Mouse (Mus musculus) liver, embryonic 15.5 days (tissue): ENCODE results near the gene Thra. TPM values are rescaled to one million over a fixed set of nuclear protein-coding genes. Genes with fewer than 3 reads are reported as not detected.
"Not testable (repeated sequence)": the region's sequence is repeated elsewhere in the genome, so short reads cannot be mapped to it uniquely, and the experiment has no call there.

Experiments used
- ATAC-seq: fragments of 200-750 bp; cut with Nextera tagmentation; 2 replicates; pipeline ENCODE4 v1.8.0; 2017; ENCODE audit warnings: moderate number of reproducible peaks, mild to moderate bottlenecking, moderate library complexity; ENCODE audit not compliant: insufficient read depth
- H3K27ac ChIP-seq: fragments of 300-500 bp; sonication (generic); replicated peaks from 2 replicates; pipeline ENCODE4 v1.5.1; 2015; ENCODE audit warnings: mild to moderate bottlenecking, inconsistent platforms
- H3K27me3 ChIP-seq: fragments of 300-500 bp; sonication (generic); 2 replicates; pipeline ENCODE4 v1.6.1; 2015; ENCODE audit warnings: mild to moderate bottlenecking, inconsistent platforms
- H3K36me3 ChIP-seq: fragments of 300-500 bp; sonication (generic); replicated peaks from 2 replicates; pipeline ENCODE4 v1.6.1; 2015; ENCODE audit warnings: moderate library complexity, mild to moderate bottlenecking, inconsistent platforms
- H3K4me1 ChIP-seq: fragments of 300-500 bp; sonication (generic); replicated peaks from 2 replicates; pipeline ENCODE4 v1.6.1; 2015; ENCODE audit warnings: inconsistent platforms
- H3K4me2 ChIP-seq: fragments of 300-500 bp; sonication (generic); 2 replicates; pipeline ENCODE4 v1.6.1; 2015; ENCODE audit warnings: moderate library complexity, mild to moderate bottlenecking, inconsistent platforms
- H3K4me3 ChIP-seq: fragments of 300-500 bp; sonication (generic); replicated peaks from 2 replicates; pipeline ENCODE4 v1.5.1; 2015; ENCODE audit warnings: mild to moderate bottlenecking, inconsistent platforms
- H3K9ac ChIP-seq: fragments of 300-500 bp; sonication (generic); 2 replicates; pipeline ENCODE4 v1.6.1; 2015; ENCODE audit warnings: moderate library complexity, mild to moderate bottlenecking, inconsistent platforms
- H3K9me3 ChIP-seq: fragments of 300-500 bp; sonication (generic); replicated peaks from 2 replicates; pipeline ENCODE4 v1.6.1; 2016; ENCODE audit warnings: inconsistent platforms
- WGBS: fragments of 180-500 bp; shearing (Covaris S2); methylation state at CpG from one replicate; pipeline ENCODE4 v1.1.7; 2015; ENCODE audit warnings: mixed read lengths; ENCODE audit not compliant: insufficient replicate concordance; 5-methylcytosine and 5-hydroxymethylcytosine counted together
- polyA plus RNA-seq: library from polyadenylated mRNA; unstranded; fragments of >200 nt; fragmentation: Nextera tagmentation; extraction: Ambion mirVana; gene quantifications from 2 replicates; pipeline ENCODE4 v1.2.1, GENCODE M21; 2015

Gene Thra
- polyA plus RNA-seq, 1 experiment from 2014 or later: 7.2 TPM

GRCm38 (mm10) chr11:98702323-98702722, 38.1 kb upstream of the Thra start:
- 59% methylated on average over 5 of the region's 5 CpGs for WGBS
- no peak for ATAC-seq

GRCm38 (mm10) chr11:98705021-98705420, 35.4 kb upstream of the Thra start:
- Histone ChIP-seq H3K4me1 (peaks cover 23% of the 10 kb centered on the region), H3K4me2 (no peak overlapping the region), H3K9ac (no peak overlapping the region), H3K27me3 (no peaks in the 10 kb centered on the region; the same call in 1 of the 2 replicates), H3K9me3 (no peaks in the 10 kb centered on the region), H3K36me3 (peaks cover 54% of the 10 kb centered on the region), H3K27ac (no peak overlapping the region), H3K4me3 (no peak overlapping the region)
- WGBS: 82% methylated on average over 10 of the region's 10 CpGs
- no peak for ATAC-seq

More at GRCm38 (mm10) chr11:98702323-98702722, 38.1 kb upstream of the Thra start:
- Histone ChIP-seq H3K36me3 (peaks cover 33% of the 10 kb centered on the region), H3K27ac (no peak overlapping the region), H3K4me3 (no peak overlapping the region), H3K4me1 (no peaks in the 10 kb centered on the region; the same call in 1 of the 2 replicates), H3K9me3 (no peaks in the 10 kb centered on the region), H3K9ac (no peak overlapping the region), H3K4me2 (no peak overlapping the region), H3K27me3 (no peaks in the 10 kb centered on the region; the same call in 1 of the 2 replicates)

- WGBS: 86% methylated on average over 22 of the region's 22 CpGs
- H3K27me3 ChIP-seq: no peaks in the 10 kb centered on the region
- peaks cover 65% of the 10 kb centered on the region for H3K36me3 ChIP-seq
- no peak overlapping the region for H3K4me3 ChIP-seq
- no peak overlapping the region for H3K4me2 ChIP-seq
- H3K27ac ChIP-seq: peak overlapping the region; percentile 52; the same call in 1 of the 2 replicates
- ATAC-seq: no peak
- H3K9ac ChIP-seq: no peak overlapping the region
- no peaks in the 10 kb centered on the region for H3K9me3 ChIP-seq
- H3K4me1 ChIP-seq: peaks cover 42% of the 10 kb centered on the region
Observed at GRCm38 (mm10) chr11:98707401-98708281, 32.8 kb upstream of the Thra start.

- H3K36me3 ChIP-seq: peaks cover 73% of the 10 kb centered on the region
- H3K4me1 ChIP-seq: peaks cover 42% of the 10 kb centered on the region
- ATAC-seq: no peak
- H3K9ac ChIP-seq: no peak overlapping the region
- no peaks in the 10 kb centered on the region for H3K9me3 ChIP-seq
- 62% methylated on average over 19 of the region's 19 CpGs for WGBS
- no peak overlapping the region for H3K4me2 ChIP-seq
- peak overlapping the region; percentile 52 for H3K27ac ChIP-seq
- H3K27me3 ChIP-seq: no peaks in the 10 kb centered on the region
- no peak overlapping the region for H3K4me3 ChIP-seq
Observed at GRCm38 (mm10) chr11:98708282-98708956, 32.0 kb upstream of the Thra start.

- no peaks in the 10 kb centered on the region for H3K9me3 ChIP-seq
- H3K4me3 ChIP-seq: no peak overlapping the region
- no peak overlapping the region for H3K4me2 ChIP-seq
- no peak for ATAC-seq
- H3K9ac ChIP-seq: no peak overlapping the region
- H3K27me3 ChIP-seq: no peaks in the 10 kb centered on the region
- peaks cover 42% of the 10 kb centered on the region for H3K4me1 ChIP-seq
- peaks cover 78% of the 10 kb centered on the region for H3K36me3 ChIP-seq
- 52% methylated on average over 26 of the region's 26 CpGs for WGBS
- H3K27ac ChIP-seq: peak overlapping the region; percentile 48
Observed at GRCm38 (mm10) chr11:98709001-98709741, 31.3 kb upstream of the Thra start.

GRCm38 (mm10) chr11:98710416-98711045, 29.9 kb upstream of the Thra start:
- WGBS: 26% methylated on average over 12 of the region's 12 CpGs
- ATAC-seq: peak; percentile 50
- H3K27me3 ChIP-seq: no peaks in the 10 kb centered on the region
- H3K36me3 ChIP-seq: peaks cover 77% of the 10 kb centered on the region
- no peak overlapping the region for H3K9ac ChIP-seq
- H3K4me3 ChIP-seq: no peak overlapping the region
- H3K27ac ChIP-seq: peak overlapping the region; percentile 60
- H3K4me1 ChIP-seq: peaks cover 42% of the 10 kb centered on the region
- H3K4me2 ChIP-seq: 0 out of 2 replicates have a peak overlapping the region, but pooled peaks have one; percentile 19
- no peaks in the 10 kb centered on the region for H3K9me3 ChIP-seq

GRCm38 (mm10) chr11:98711046-98711434, 29.4 kb upstream of the Thra start:
- 0 out of 2 replicates have a peak overlapping the region, but pooled peaks have one; percentile 19 for H3K4me2 ChIP-seq
- 44% methylated on average over 4 of the region's 4 CpGs for WGBS

GRCm38 (mm10) chr11:98712009-98712408, 28.4 kb upstream of the Thra start:
- peaks cover 42% of the 10 kb centered on the region for H3K4me1 ChIP-seq
- H3K36me3 ChIP-seq: peaks cover 74% of the 10 kb centered on the region
- not testable (repeated sequence) for H3K9ac ChIP-seq, H3K4me3 ChIP-seq, H3K27me3 ChIP-seq, H3K4me2 ChIP-seq, H3K9me3 ChIP-seq, H3K27ac ChIP-seq, ATAC-seq
- 68% methylated on average over 6 of the region's 6 CpGs for WGBS

More at GRCm38 (mm10) chr11:98711046-98711434, 29.4 kb upstream of the Thra start:
- Histone ChIP-seq H3K9ac (no peak overlapping the region), H3K36me3 (peaks cover 77% of the 10 kb centered on the region), H3K9me3 (no peaks in the 10 kb centered on the region), H3K27me3 (no peaks in the 10 kb centered on the region), H3K4me3 (no peak overlapping the region), H3K27ac (peak overlapping the region; percentile 60), H3K4me1 (peaks cover 42% of the 10 kb centered on the region)
- ATAC-seq: no peak

- peaks cover 69% of the 10 kb centered on the region for H3K36me3 ChIP-seq
- no peak overlapping the region for H3K27ac ChIP-seq
- 74% methylated on average over 12 of the region's 12 CpGs for WGBS
- H3K9me3 ChIP-seq: no peaks in the 10 kb centered on the region
- ATAC-seq: no peak
- H3K9ac ChIP-seq: no peak overlapping the region
- no peak overlapping the region for H3K4me3 ChIP-seq
- peaks cover 41% of the 10 kb centered on the region for H3K4me1 ChIP-seq
- H3K27me3 ChIP-seq: no peaks in the 10 kb centered on the region
- H3K4me2 ChIP-seq: no peak overlapping the region
Observed at GRCm38 (mm10) chr11:98713703-98714102, 26.7 kb upstream of the Thra start.

- ATAC-seq: no peak
- Histone ChIP-seq H3K4me1 (peaks cover 26% of the 10 kb centered on the region), H3K9me3 (no peaks in the 10 kb centered on the region), H3K36me3 (peaks cover 56% of the 10 kb centered on the region), H3K4me2 (no peak overlapping the region), H3K4me3 (no peak overlapping the region), H3K9ac (no peak overlapping the region), H3K27ac (no peak overlapping the region), H3K27me3 (no peaks in the 10 kb centered on the region)
- 80% methylated on average over 9 of the region's 9 CpGs for WGBS
Observed at GRCm38 (mm10) chr11:98715946-98716345, 24.5 kb upstream of the Thra start.
